Mouse (Mus musculus) ES-Bruce4 (cell line): ENCODE results near the gene Numb.

Source experiments
- CTCF ChIP-seq: IDR thresholded peaks from one replicate; pipeline ENCODE4 v1.8.1; 2011; ENCODE audit warnings: low read depth, low read length
- POLR2A ChIP-seq: IDR thresholded peaks from one replicate; pipeline ENCODE4 v1.8.1; 2011; ENCODE audit warnings: low read length; ENCODE audit not compliant: insufficient read depth

GRCm38 (mm10) chr12:83850334-83850733, 71.4 kb downstream of the Numb start:
- TF ChIP-seq POLR2A (no peak), CTCF (no peak)
